Mouse (Mus musculus): ENCODE measurements around the gene Mllt10. TPM values are rescaled to one million over a fixed set of nuclear protein-coding genes. Genes with fewer than 3 reads are reported as not detected.
"Not testable (repeated sequence)": the region's sequence is repeated elsewhere in the genome, so short reads cannot be mapped to it uniquely, and the experiment has no call there.

The Mllt10 gene
- polyA plus RNA-seq, 1 experiment from 2014 or later, result 56.0 TPM

DNA sequence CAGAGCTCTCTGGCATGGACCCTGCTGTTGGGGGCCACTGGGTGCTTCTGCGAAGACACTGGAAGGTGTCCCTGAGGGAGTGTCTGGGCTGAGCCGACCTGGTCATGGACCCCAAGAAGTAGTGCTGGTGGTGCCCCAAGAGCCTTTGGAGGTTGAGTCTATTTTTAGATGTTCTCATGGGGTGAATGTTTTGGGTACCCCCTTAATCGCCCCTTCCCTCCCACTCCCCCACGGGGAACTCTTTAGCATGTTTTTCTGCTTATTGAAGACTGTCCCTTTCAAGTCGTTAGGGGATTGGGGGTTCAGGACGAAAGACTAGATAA is 10.6 kb downstream of the Mllt10 start:
- no peak; the same call in 1 of the 2 replicates for ATAC-seq
- Histone ChIP-seq H3K9me3 (ENCODE audit: control insufficient read depth, low read length) (no peaks in the 10 kb centered on the region), H3K27ac (ENCODE audit: low read length) (peak overlapping the region; percentile 99), H3K9ac (replicated peaks; ENCODE audit: low read depth, low read length) (peak overlapping the region; percentile 95), H3K4me2 (ENCODE audit: low read length) (peak overlapping the region; percentile 79), H3K4me3 (replicated peaks; ENCODE audit: low read length) (peak overlapping the region; percentile 78), H3K27me3 (replicated peaks; ENCODE audit: control insufficient read depth, insufficient read depth, low read length) (no peaks in the 10 kb centered on the region), H3K36me3 (ENCODE audit: control insufficient read depth, insufficient read depth) (no peaks in the 10 kb centered on the region), H3K4me1 (replicated peaks; ENCODE audit: control insufficient read depth, insufficient read depth, low read length) (peaks cover 12% of the 10 kb centered on the region)
- WGBS, result 4% methylated on average over 6 of the region's 6 CpGs

DNA sequence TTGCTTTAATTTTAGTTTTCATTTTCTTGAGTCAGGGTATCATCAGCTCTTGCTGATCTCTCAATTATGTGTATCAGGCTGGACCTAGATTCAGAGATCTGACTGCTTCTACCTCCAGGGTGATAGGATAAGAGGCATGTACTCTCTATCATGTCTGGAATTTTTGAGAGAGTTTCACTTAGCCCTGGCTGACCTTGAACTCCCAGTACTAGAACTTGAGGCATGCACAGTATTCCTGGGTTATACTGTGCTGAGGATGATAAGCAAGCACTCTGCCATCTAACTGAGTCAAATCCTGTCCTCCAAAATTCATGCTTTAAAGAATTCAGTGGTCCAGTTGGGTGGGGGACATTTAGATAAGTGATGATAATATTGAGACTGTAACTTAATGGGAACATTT is 11.4 kb downstream of the Mllt10 start:
- no peak for ATAC-seq
- Histone ChIP-seq H3K27me3 (replicated peaks; ENCODE audit: control insufficient read depth, insufficient read depth, low read length) (no peaks in the 10 kb centered on the region), H3K9ac (replicated peaks; ENCODE audit: low read depth, low read length) (no peak overlapping the region), H3K9me3 (ENCODE audit: control insufficient read depth, low read length) (no peaks in the 10 kb centered on the region), H3K4me1 (replicated peaks; ENCODE audit: control insufficient read depth, insufficient read depth, low read length) (peaks cover 12% of the 10 kb centered on the region), H3K4me3 (replicated peaks; ENCODE audit: low read length) (no peak overlapping the region), H3K36me3 (ENCODE audit: control insufficient read depth, insufficient read depth) (no peaks in the 10 kb centered on the region), H3K27ac (ENCODE audit: low read length) (no peak overlapping the region), H3K4me2 (ENCODE audit: low read length) (no peak overlapping the region)

DNA sequence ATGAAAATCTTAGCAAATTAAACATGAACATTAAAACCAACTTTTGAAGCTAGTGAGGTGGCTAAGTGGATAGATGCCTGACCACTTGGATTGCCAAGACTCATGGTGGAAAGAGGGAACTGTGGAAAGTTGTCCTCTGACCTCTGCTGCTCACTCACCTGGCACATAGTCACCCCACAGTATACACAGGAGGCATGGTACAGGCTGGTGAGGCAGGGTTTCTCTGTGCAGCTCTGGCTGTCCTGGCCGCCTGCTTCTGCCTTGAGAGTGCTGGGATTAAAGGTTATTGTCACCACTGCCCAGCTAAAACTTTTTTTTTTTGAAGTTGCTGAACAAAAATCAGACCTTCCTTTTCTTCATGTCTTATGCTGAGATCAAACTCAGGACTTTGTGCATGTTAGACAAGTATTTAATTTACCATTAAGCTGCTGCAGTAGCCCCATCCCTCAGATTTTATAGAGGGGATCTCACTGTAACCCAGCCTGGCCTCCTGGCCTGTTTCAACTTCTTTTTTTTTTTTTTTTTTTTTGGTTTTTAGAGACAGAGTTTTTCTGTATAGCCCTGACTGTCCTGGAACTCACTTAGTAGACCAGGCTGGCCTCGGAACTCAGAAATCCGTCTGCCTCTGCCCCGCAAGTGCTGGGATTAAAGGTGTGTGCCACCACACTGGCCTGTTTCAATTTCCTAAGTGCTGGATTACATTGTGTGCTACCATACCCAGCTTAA is 13.2 kb downstream of the Mllt10 start:
- no peak overlapping the region for H3K27ac ChIP-seq (ENCODE audit: low read length)
- no peak overlapping the region for H3K4me2 ChIP-seq (ENCODE audit: low read length)
- no peaks in the 10 kb centered on the region for H3K36me3 ChIP-seq (ENCODE audit: control insufficient read depth, insufficient read depth)
- no peak overlapping the region for H3K4me3 ChIP-seq (replicated peaks; ENCODE audit: low read length)
- H3K4me1 ChIP-seq (replicated peaks; ENCODE audit: control insufficient read depth, insufficient read depth, low read length), result peaks cover 12% of the 10 kb centered on the region
- no peak for ATAC-seq
- 83% methylated on average over 4 of the region's 4 CpGs for WGBS
- no peaks in the 10 kb centered on the region for H3K9me3 ChIP-seq (ENCODE audit: control insufficient read depth, low read length)
- H3K9ac ChIP-seq (replicated peaks; ENCODE audit: low read depth, low read length), result no peak overlapping the region
- H3K27me3 ChIP-seq (replicated peaks; ENCODE audit: control insufficient read depth, insufficient read depth, low read length), result no peaks in the 10 kb centered on the region

DNA sequence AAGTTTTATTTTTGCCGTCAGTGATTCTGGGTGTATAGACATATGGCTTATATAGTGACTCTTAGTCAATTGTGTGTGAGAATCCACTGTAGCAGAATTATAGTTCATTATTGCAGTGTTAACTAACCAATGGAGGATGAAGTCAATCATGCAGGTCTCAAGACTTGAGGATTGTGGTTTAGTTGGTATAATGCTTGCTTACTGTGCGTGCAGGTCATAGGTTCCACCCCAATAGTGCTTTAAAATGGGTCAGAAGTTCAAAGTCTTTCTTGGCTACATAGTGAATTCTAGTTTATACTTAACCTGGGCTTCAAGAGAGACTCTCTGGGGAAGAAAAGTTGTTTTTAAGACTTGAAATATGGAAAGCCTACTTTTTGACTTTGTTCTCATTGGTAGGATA is 16.9 kb downstream of the Mllt10 start:
- no peak overlapping the region for H3K4me3 ChIP-seq (replicated peaks; ENCODE audit: low read length)
- H3K9ac ChIP-seq (replicated peaks; ENCODE audit: low read depth, low read length), result no peak overlapping the region
- H3K36me3 ChIP-seq (ENCODE audit: control insufficient read depth, insufficient read depth), result peaks cover 7% of the 10 kb centered on the region; the same call in 1 of the 2 replicates

DNA sequence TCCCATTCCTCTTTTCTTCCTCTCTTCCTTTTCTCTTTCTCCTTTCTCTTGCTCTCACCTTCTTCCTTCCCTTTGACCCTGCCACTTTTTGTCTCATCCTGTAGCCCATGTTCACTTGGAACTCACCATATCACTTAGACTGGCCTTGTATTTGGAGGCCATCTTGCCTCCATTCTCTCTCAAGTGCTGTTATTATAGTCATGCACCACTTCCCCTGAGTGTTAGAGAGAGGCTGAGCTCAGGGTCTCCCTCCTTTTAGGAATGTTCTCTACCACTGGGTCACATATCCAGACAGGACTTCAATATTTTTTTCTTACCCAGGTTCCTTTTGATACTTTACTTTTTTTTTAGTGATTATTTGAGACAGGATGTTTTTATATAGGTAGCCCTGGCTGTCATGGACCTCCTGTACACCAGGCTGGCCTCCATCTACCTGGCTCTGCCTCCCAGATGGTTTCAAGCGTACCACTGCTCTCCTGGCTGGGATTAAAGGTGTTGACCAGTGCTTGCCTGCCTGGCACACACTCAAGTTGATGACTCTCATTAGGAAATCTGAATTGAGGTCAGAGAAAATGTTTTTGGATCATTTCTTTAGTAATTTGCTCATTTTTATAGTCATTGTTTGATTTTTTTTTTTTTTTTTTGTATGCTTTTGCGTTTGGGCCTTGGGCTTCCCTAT is 25.3 kb downstream of the Mllt10 start:
- no peaks in the 10 kb centered on the region for H3K9me3 ChIP-seq (ENCODE audit: control insufficient read depth, low read length)
- WGBS, result 84% methylated on average over 2 of the region's 2 CpGs
- no peak overlapping the region for H3K4me2 ChIP-seq (ENCODE audit: low read length)
- peaks cover 12% of the 10 kb centered on the region for H3K36me3 ChIP-seq (ENCODE audit: control insufficient read depth, insufficient read depth)
- H3K4me3 ChIP-seq (replicated peaks; ENCODE audit: low read length), result no peak overlapping the region
- ATAC-seq, result no peak
- H3K27me3 ChIP-seq (replicated peaks; ENCODE audit: control insufficient read depth, insufficient read depth, low read length), result no peaks in the 10 kb centered on the region
- H3K4me1 ChIP-seq (replicated peaks; ENCODE audit: control insufficient read depth, insufficient read depth, low read length), result no peaks in the 10 kb centered on the region; the same call in 1 of the 2 replicates
- no peak overlapping the region for H3K9ac ChIP-seq (replicated peaks; ENCODE audit: low read depth, low read length)
- H3K27ac ChIP-seq (ENCODE audit: low read length), result no peak overlapping the region

More for the DNA sequence above, 16.9 kb downstream of the Mllt10 start:
- WGBS, result 90% methylated on average over 2 of the region's 2 CpGs
- H3K27me3 ChIP-seq (replicated peaks; ENCODE audit: control insufficient read depth, insufficient read depth, low read length), result no peaks in the 10 kb centered on the region
- H3K4me1 ChIP-seq (replicated peaks; ENCODE audit: control insufficient read depth, insufficient read depth, low read length), result no peaks in the 10 kb centered on the region
- no peaks in the 10 kb centered on the region for H3K9me3 ChIP-seq (ENCODE audit: control insufficient read depth, low read length)
- no peak overlapping the region for H3K4me2 ChIP-seq (ENCODE audit: low read length)
- ATAC-seq, result no peak
- H3K27ac ChIP-seq (ENCODE audit: low read length), result no peak overlapping the region

DNA sequence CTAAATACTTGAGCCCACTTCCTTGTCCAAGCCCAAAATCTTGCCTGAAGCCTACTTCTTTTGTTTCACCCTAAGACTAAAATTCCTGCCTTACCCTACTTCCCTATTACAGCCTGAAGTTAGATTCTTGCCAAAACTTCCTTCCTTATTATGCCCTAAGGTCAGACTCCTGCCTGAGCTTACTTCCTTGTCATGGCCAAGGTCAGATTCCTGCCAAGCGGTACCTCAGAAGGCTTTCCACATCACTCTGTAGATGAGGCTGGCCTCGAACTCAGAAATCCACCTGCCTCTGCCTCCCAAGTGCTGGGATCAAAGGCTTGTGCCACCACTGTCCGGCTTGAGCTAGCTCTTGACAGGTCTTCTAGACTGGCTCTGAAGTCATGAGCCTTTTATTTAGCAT is 32.7 kb downstream of the Mllt10 start:
- H3K4me3 ChIP-seq (replicated peaks; ENCODE audit: low read length); H3K9ac ChIP-seq (replicated peaks; ENCODE audit: low read depth, low read length); H3K27ac ChIP-seq (ENCODE audit: low read length); H3K4me1 ChIP-seq (replicated peaks; ENCODE audit: control insufficient read depth, insufficient read depth, low read length); H3K27me3 ChIP-seq (replicated peaks; ENCODE audit: control insufficient read depth, insufficient read depth, low read length); H3K9me3 ChIP-seq (ENCODE audit: control insufficient read depth, low read length); ATAC-seq; H3K4me2 ChIP-seq (ENCODE audit: low read length): not testable (repeated sequence)
- H3K36me3 ChIP-seq (ENCODE audit: control insufficient read depth, insufficient read depth), result peaks cover 18% of the 10 kb centered on the region
- WGBS, result 92% methylated on average over 3 of the region's 3 CpGs

DNA sequence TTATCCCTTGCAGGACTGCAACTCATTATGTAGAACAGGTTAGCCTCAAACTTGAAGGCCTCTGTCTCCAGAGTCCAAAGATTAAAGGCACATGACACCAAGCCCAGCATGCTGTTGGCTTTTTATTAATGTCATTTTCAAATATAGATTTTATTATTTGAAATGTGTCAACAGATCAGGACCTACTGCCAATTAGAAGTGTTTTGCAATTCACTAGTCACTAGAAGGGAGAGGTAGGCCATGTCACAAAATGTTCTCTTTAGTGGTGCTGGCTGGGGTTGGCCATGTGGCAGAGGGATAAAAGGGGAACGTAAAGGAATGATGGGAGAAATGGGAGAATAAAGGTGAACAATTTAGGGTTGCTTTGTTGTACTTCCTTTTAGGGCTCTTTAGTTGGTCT is 38.8 kb downstream of the Mllt10 start:
- H3K9ac ChIP-seq (replicated peaks; ENCODE audit: low read depth, low read length), result no peak overlapping the region
- no peaks in the 10 kb centered on the region for H3K4me1 ChIP-seq (replicated peaks; ENCODE audit: control insufficient read depth, insufficient read depth, low read length)
- ATAC-seq, result no peak
- no peaks in the 10 kb centered on the region for H3K9me3 ChIP-seq (ENCODE audit: control insufficient read depth, low read length)
- H3K27me3 ChIP-seq (replicated peaks; ENCODE audit: control insufficient read depth, insufficient read depth, low read length), result no peaks in the 10 kb centered on the region
- peaks cover 13% of the 10 kb centered on the region for H3K36me3 ChIP-seq (ENCODE audit: control insufficient read depth, insufficient read depth)
- no peak overlapping the region for H3K4me2 ChIP-seq (ENCODE audit: low read length)
- no peak overlapping the region for H3K27ac ChIP-seq (ENCODE audit: low read length)
- no peak overlapping the region for H3K4me3 ChIP-seq (replicated peaks; ENCODE audit: low read length)
- 90% methylated on average over 1 of the region's 1 CpGs for WGBS

DNA sequence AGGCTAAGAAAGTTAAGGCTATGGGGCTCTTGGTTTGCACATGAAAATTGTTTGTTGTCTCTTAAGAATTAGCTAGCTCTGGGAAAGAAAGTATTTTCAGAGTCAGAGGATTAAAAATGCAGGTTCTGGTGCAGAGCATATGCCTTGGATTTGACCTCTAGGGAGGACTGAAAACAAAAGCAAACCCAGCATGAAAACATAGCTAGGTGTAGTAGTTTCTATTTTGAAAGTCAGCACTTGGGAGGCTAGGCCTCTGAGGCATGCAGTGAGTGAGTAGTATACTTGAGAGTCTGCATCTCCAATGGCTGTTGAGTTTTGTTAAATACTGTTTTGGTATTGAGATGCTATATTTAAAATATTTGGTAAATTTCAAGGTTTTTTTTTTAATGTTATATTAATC is 39.3 kb downstream of the Mllt10 start:
- Histone ChIP-seq H3K27ac (ENCODE audit: low read length) (no peak overlapping the region), H3K4me2 (ENCODE audit: low read length) (no peak overlapping the region), H3K9ac (replicated peaks; ENCODE audit: low read depth, low read length) (no peak overlapping the region), H3K36me3 (ENCODE audit: control insufficient read depth, insufficient read depth) (peaks cover 11% of the 10 kb centered on the region), H3K27me3 (replicated peaks; ENCODE audit: control insufficient read depth, insufficient read depth, low read length) (no peaks in the 10 kb centered on the region), H3K9me3 (ENCODE audit: control insufficient read depth, low read length) (no peaks in the 10 kb centered on the region), H3K4me3 (replicated peaks; ENCODE audit: low read length) (no peak overlapping the region), H3K4me1 (replicated peaks; ENCODE audit: control insufficient read depth, insufficient read depth, low read length) (no peaks in the 10 kb centered on the region)
- no peak for ATAC-seq

DNA sequence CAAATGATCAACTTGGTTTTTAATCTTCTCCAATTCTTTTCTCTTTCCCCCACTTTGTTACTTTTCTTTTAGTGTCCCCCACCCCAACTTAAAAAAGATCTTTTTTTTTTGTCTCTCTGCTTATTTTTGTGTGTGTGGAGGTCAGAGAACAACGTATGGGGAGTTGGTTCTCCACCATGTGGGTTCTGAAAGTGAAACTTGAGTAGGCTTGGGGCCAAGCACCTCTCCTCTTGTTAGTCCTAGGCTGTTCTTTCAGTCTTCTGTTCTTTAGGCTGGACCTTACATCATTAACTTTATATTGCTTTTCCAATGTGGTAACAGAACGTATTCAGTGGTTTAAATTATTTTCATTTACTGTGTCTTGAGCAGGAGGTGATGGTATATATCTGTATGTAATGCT is 40.8 kb downstream of the Mllt10 start:
- Histone ChIP-seq H3K4me2 (ENCODE audit: low read length) (no peak overlapping the region), H3K27ac (ENCODE audit: low read length) (no peak overlapping the region), H3K4me3 (replicated peaks; ENCODE audit: low read length) (no peak overlapping the region), H3K36me3 (ENCODE audit: control insufficient read depth, insufficient read depth) (peaks cover 16% of the 10 kb centered on the region), H3K9ac (replicated peaks; ENCODE audit: low read depth, low read length) (no peak overlapping the region), H3K9me3 (ENCODE audit: control insufficient read depth, low read length) (no peaks in the 10 kb centered on the region), H3K27me3 (replicated peaks; ENCODE audit: control insufficient read depth, insufficient read depth, low read length) (no peaks in the 10 kb centered on the region), H3K4me1 (replicated peaks; ENCODE audit: control insufficient read depth, insufficient read depth, low read length) (no peaks in the 10 kb centered on the region)
- 58% methylated on average over 2 of the region's 2 CpGs for WGBS
- ATAC-seq, result no peak

All from forebrain, embryonic 16.5 days (tissue).